Mouse (Mus musculus): Measurements from ENCODE around the gene Rrh. TPM values are rescaled to one million over a fixed set of nuclear protein-coding genes. Genes with fewer than 3 reads are reported as not detected.

The Rrh gene
- total and polyA plus RNA-seq, 3 experiments: 0.08 to 0.30 TPM; not detected in 1

GRCm38 (mm10) chr3:129782746-129783145 lies 39.6 kb downstream of the Rrh start:
- Histone ChIP-seq H3K9me3 (replicated peaks; ENCODE audit: low read length) (no peaks in the 10 kb centered on the region), H3K27me3 (replicated peaks) (no peaks in the 10 kb centered on the region), H3K4me2 (ENCODE audit: insufficient read depth, low read depth, poor library complexity, severe bottlenecking) (no peak overlapping the region), H3K27ac (ENCODE audit: insufficient read depth, low read depth) (no peak overlapping the region), H3K36me3 (replicated peaks in 1 of 2; ENCODE audit: control insufficient read depth in 1 of 2, insufficient read depth in 1 of 2, low read length in 1 of 2) (no peaks in the 10 kb centered on the region), H3K9ac (ENCODE audit: insufficient read depth, low read depth) (no peak overlapping the region), H3K4me1 (ENCODE audit: control insufficient read depth in 1 of 2, insufficient read depth in 2 of 2) (0 out of 4 replicates have a peak, but pooled peaks cover 0 to 3% of the 10 kb centered on the region in 2 experiments), H3K79me2 (replicated peaks; ENCODE audit: control insufficient read depth, extremely low read depth, insufficient read depth, poor library complexity, severe bottlenecking) (no peaks in the 10 kb centered on the region), H3K4me3 (replicated peaks in 1 of 3; ENCODE audit: low read depth in 2 of 3, low read length in 2 of 3, poor library complexity in 1 of 3) (no peak overlapping the region)
- no peak for TF ChIP-seq POLR2A (IDR thresholded peaks at IDR 0.05; ENCODE audit: low read depth, low read length)
- TF ChIP-seq TBP (conservative IDR thresholded peaks at IDR 0.05; ENCODE audit: low read depth, low read length): no peak
- TF ChIP-seq CTCF (conservative IDR thresholded peaks at IDR 0.05 in 1 of 2, IDR thresholded peaks at IDR 0.05 in 1 of 2; ENCODE audit: low read depth in 2 of 2, low read length in 2 of 2): 0 out of 4 replicates have a peak, but pooled peaks of 1 of the 2 experiments have one; percentile 22
- TF ChIP-seq SIN3A (IDR thresholded peaks at IDR 0.05; ENCODE audit: low read length): no peak
- TF ChIP-seq UBTF (IDR thresholded peaks at IDR 0.05; ENCODE audit: low read depth, low read length): no peak
- in situ Hi-C loops (cut with MboI; ENCODE audit: low pct_ligation_motif_present, low pct_unique_long_range_greater_than_20kb, low sequenced_read_pairs): no loop called here
- peak; percentile 8 for DNase-seq (ENCODE audit: extremely low read depth)
- dilution Hi-C loops (cut with MboI; ENCODE audit: extremely low pct_ligation_motif_present, extremely low pct_unique_long_range_greater_than_20kb, low sequenced_read_pairs): no loop called here

- Histone ChIP-seq H3K4me1 (ENCODE audit: control insufficient read depth in 1 of 2, insufficient read depth in 2 of 2) (0 out of 4 replicates have a peak, but pooled peaks cover 0 to 3% of the 10 kb centered on the region in 2 experiments), H3K9me3 (replicated peaks; ENCODE audit: low read length) (no peaks in the 10 kb centered on the region), H3K27me3 (replicated peaks) (no peaks in the 10 kb centered on the region), H3K36me3 (replicated peaks in 1 of 2; ENCODE audit: control insufficient read depth in 1 of 2, insufficient read depth in 1 of 2, low read length in 1 of 2) (no peaks in the 10 kb centered on the region), H3K4me2 (ENCODE audit: insufficient read depth, low read depth, poor library complexity, severe bottlenecking) (no peak overlapping the region), H3K79me2 (replicated peaks; ENCODE audit: control insufficient read depth, extremely low read depth, insufficient read depth, poor library complexity, severe bottlenecking) (no peaks in the 10 kb centered on the region), H3K9ac (ENCODE audit: insufficient read depth, low read depth) (no peak overlapping the region), H3K4me3 (replicated peaks in 1 of 3; ENCODE audit: low read depth in 2 of 3, low read length in 2 of 3, poor library complexity in 1 of 3) (no peak overlapping the region), H3K27ac (ENCODE audit: insufficient read depth, low read depth) (no peak overlapping the region)
- in situ Hi-C loops (cut with MboI; ENCODE audit: low pct_ligation_motif_present, low pct_unique_long_range_greater_than_20kb, low sequenced_read_pairs) (no loop called here), dilution Hi-C loops (cut with MboI; ENCODE audit: extremely low pct_ligation_motif_present, extremely low pct_unique_long_range_greater_than_20kb, low sequenced_read_pairs) (no loop called here)
- DNase-seq (ENCODE audit: extremely low read depth): no peak
- no peak for TF ChIP-seq MYC (IDR thresholded peaks at IDR 0.05; ENCODE audit: low read depth, low read length)
- no peak for TF ChIP-seq CTCF (conservative IDR thresholded peaks at IDR 0.05 in 1 of 2, IDR thresholded peaks at IDR 0.05 in 1 of 2; ENCODE audit: low read depth in 2 of 2, low read length in 2 of 2)
- no peak for TF ChIP-seq USF2 (conservative IDR thresholded peaks at IDR 0.05; ENCODE audit: low read depth, low read length)
- TF ChIP-seq BHLHE40 (IDR thresholded peaks at IDR 0.05; ENCODE audit: low read depth, low read length): no peak
These were observed 41.0 kb downstream of the Rrh start for GRCm38 (mm10) chr3:129781435-129781834.

GRCm38 (mm10) chr3:129771210-129771609 lies 51.2 kb downstream of the Rrh start:
- no peak for DNase-seq (ENCODE audit: extremely low read depth)
- H3K9ac ChIP-seq (ENCODE audit: insufficient read depth, low read depth): no peak overlapping the region
- H3K27ac ChIP-seq (ENCODE audit: insufficient read depth, low read depth): no peak overlapping the region
- dilution Hi-C loops (cut with MboI; ENCODE audit: extremely low pct_ligation_motif_present, extremely low pct_unique_long_range_greater_than_20kb, low sequenced_read_pairs) (no loop called here), in situ Hi-C loops (cut with MboI; ENCODE audit: low pct_ligation_motif_present, low pct_unique_long_range_greater_than_20kb, low sequenced_read_pairs) (no loop called here)
- H3K36me3 ChIP-seq (replicated peaks in 1 of 2; ENCODE audit: control insufficient read depth in 1 of 2, insufficient read depth in 1 of 2, low read length in 1 of 2): no peaks in the 10 kb centered on the region
- 0 out of 4 replicates have a peak, but pooled peaks of 1 of the 2 experiments have one; percentile 13 for TF ChIP-seq CTCF (conservative IDR thresholded peaks at IDR 0.05 in 1 of 2, IDR thresholded peaks at IDR 0.05 in 1 of 2; ENCODE audit: low read depth in 2 of 2, low read length in 2 of 2)
- TF ChIP-seq RAD21 (IDR thresholded peaks at IDR 0.05; ENCODE audit: low read depth, low read length): no peak; the same call in 1 of the 2 replicates
- TF ChIP-seq IRF4 (IDR thresholded peaks at IDR 0.05; ENCODE audit: low read depth, low read length): peak; percentile 80
- peak; percentile 77 for TF ChIP-seq JUND (conservative IDR thresholded peaks at IDR 0.05; ENCODE audit: low read depth, low read length)
- TF ChIP-seq BHLHE40 (IDR thresholded peaks at IDR 0.05; ENCODE audit: low read depth, low read length): no peak
- TF ChIP-seq MAZ (IDR thresholded peaks at IDR 0.05; ENCODE audit: low read depth, low read length): no peak
- 0 out of 2 replicates have a peak, but pooled peaks have one; percentile 22 for TF ChIP-seq EP300 (IDR thresholded peaks at IDR 0.05; ENCODE audit: low read length)
- no peak for TF ChIP-seq ETS1 (conservative IDR thresholded peaks at IDR 0.05; ENCODE audit: low read depth, low read length)
- no peaks in the 10 kb centered on the region for H3K79me2 ChIP-seq (replicated peaks; ENCODE audit: control insufficient read depth, extremely low read depth, insufficient read depth, poor library complexity, severe bottlenecking)
- no peak overlapping the region for H3K4me3 ChIP-seq (replicated peaks in 1 of 3; ENCODE audit: low read depth in 2 of 3, low read length in 2 of 3, poor library complexity in 1 of 3)
- no peak overlapping the region for H3K4me2 ChIP-seq (ENCODE audit: insufficient read depth, low read depth, poor library complexity, severe bottlenecking)
- H3K27me3 ChIP-seq (replicated peaks): no peaks in the 10 kb centered on the region
- H3K9me3 ChIP-seq (replicated peaks; ENCODE audit: low read length): no peaks in the 10 kb centered on the region
- peaks cover 0 to 3% of the 10 kb centered on the region in 2 experiments; a peak in 1 of 4 replicates for H3K4me1 ChIP-seq (ENCODE audit: control insufficient read depth in 1 of 2, insufficient read depth in 2 of 2)
